Mouse (Mus musculus) forebrain, embryonic 12.5 days (tissue): ENCODE measurements around the gene Ttc7b. TPM values are rescaled to one million over a fixed set of nuclear protein-coding genes. Genes with fewer than 3 reads are reported as not detected.

Experiments
- ATAC-seq: fragments of 200-750 bp; cut with Nextera tagmentation; 2 replicates; pipeline ENCODE4 v1.8.0; 2017; ENCODE audit warnings: moderate TSS enrichment; ENCODE audit not compliant: low FRiP score
- H3K27ac ChIP-seq: fragments of 300-500 bp; sonication (generic); 2 replicates; pipeline ENCODE4 v1.5.1; 2016; ENCODE audit warnings: mild to moderate bottlenecking
- H3K27me3 ChIP-seq: fragments of 300-500 bp; sonication (generic); 2 replicates; pipeline ENCODE4 v1.6.1; 2016; ENCODE audit warnings: mild to moderate bottlenecking
- H3K36me3 ChIP-seq: fragments of 300-500 bp; sonication (generic); replicated peaks from 2 replicates; pipeline ENCODE4 v1.6.1; 2016; ENCODE audit warnings: mild to moderate bottlenecking
- H3K4me1 ChIP-seq: fragments of 300-500 bp; sonication (generic); 2 replicates; pipeline ENCODE4 v1.6.1; 2016
- H3K4me2 ChIP-seq: fragments of 300-500 bp; sonication (generic); 2 replicates; pipeline ENCODE4 v1.6.1; 2016; ENCODE audit warnings: mild to moderate bottlenecking, moderate library complexity
- H3K4me3 ChIP-seq: fragments of 300-500 bp; sonication (generic); replicated peaks from 2 replicates; pipeline ENCODE4 v1.5.1; 2016; ENCODE audit warnings: mild to moderate bottlenecking
- H3K9ac ChIP-seq: fragments of 300-500 bp; sonication (generic); 2 replicates; pipeline ENCODE4 v1.6.1; 2016; ENCODE audit warnings: mild to moderate bottlenecking
- H3K9me3 ChIP-seq: fragments of 300-500 bp; sonication (generic); 2 replicates; pipeline ENCODE4 v1.6.1; 2016
- WGBS: fragments of 180-500 bp; shearing (Covaris S2); methylation state at CpG from one replicate; pipeline ENCODE4 v1.1.7; 2016; 5-methylcytosine and 5-hydroxymethylcytosine counted together
- polyA plus RNA-seq: library from polyadenylated mRNA; unstranded; fragments of >200 nt; fragmentation: Nextera tagmentation; extraction: Ambion mirVana; gene quantifications from 2 replicates; pipeline ENCODE4 v1.2.1, GENCODE M21; 2016

Gene Ttc7b
- polyA plus RNA-seq, 1 experiment from 2014 or later = 5.8 TPM

DNA sequence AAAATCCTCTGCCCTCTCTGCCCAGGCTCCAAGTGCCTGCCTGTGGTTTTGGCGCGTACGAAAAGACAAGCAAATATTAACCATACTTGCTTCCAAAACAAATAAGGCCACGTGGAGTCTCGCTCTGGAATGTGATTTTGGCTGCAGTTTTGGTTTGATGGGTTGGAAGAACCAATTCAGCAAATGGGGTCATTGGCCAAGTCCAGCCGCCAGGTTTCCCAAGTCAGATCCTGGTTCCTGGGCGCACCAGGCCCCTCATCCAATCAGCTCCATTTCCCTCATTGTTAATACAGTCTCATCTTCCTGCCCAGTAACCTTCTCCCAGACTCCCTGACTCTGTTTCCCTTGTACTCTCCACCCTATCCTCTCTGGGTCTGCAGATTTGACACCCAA lies 946 bp downstream of the Ttc7b start:
- peak overlapping the region; percentile 86 for H3K4me2 ChIP-seq
- peak overlapping the region; percentile 89 for H3K9ac ChIP-seq
- ATAC-seq = no peak; the same call in 1 of the 2 replicates
- H3K36me3 ChIP-seq = peaks cover 3% of the 10 kb centered on the region; the same call in 1 of the 2 replicates
- peaks cover 5% of the 10 kb centered on the region; the same call in 1 of the 2 replicates for H3K27me3 ChIP-seq
- no peaks in the 10 kb centered on the region for H3K9me3 ChIP-seq
- peaks cover 27% of the 10 kb centered on the region for H3K4me1 ChIP-seq
- 57% methylated on average over 7 of the region's 7 CpGs for WGBS
- H3K27ac ChIP-seq = 0 out of 2 replicates have a peak overlapping the region, but pooled peaks have one; percentile 81
- H3K4me3 ChIP-seq = peak overlapping the region; percentile 89

DNA sequence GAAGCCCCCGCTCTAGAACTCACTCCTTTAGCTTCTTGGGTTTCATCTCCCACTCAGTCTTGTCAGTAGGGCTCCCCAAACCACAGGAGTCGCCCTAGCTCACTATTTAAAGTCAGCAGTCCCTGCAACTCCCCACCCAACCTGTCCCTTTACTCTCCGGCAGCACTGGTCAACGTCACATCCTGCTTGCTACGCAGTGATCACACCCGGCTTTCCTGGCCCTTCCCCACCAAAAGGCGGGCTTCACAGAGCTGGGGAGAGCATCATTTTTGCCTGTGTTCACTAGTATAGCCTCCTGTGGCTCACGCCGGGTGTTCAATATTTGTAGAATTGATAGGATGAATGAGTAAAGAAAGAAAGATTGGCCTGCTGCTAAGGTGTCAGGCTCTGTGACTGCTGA lies 3.3 kb downstream of the Ttc7b start:
- no peak overlapping the region for H3K9ac ChIP-seq
- no peak for ATAC-seq
- H3K27me3 ChIP-seq = peaks cover 5% of the 10 kb centered on the region; the same call in 1 of the 2 replicates
- H3K4me1 ChIP-seq = peaks cover 27% of the 10 kb centered on the region
- peaks cover 3% of the 10 kb centered on the region; the same call in 1 of the 2 replicates for H3K36me3 ChIP-seq
- no peaks in the 10 kb centered on the region for H3K9me3 ChIP-seq
- no peak overlapping the region for H3K4me3 ChIP-seq
- no peak overlapping the region for H3K27ac ChIP-seq
- no peak overlapping the region for H3K4me2 ChIP-seq
- WGBS = 92% methylated on average over 9 of the region's 9 CpGs

DNA sequence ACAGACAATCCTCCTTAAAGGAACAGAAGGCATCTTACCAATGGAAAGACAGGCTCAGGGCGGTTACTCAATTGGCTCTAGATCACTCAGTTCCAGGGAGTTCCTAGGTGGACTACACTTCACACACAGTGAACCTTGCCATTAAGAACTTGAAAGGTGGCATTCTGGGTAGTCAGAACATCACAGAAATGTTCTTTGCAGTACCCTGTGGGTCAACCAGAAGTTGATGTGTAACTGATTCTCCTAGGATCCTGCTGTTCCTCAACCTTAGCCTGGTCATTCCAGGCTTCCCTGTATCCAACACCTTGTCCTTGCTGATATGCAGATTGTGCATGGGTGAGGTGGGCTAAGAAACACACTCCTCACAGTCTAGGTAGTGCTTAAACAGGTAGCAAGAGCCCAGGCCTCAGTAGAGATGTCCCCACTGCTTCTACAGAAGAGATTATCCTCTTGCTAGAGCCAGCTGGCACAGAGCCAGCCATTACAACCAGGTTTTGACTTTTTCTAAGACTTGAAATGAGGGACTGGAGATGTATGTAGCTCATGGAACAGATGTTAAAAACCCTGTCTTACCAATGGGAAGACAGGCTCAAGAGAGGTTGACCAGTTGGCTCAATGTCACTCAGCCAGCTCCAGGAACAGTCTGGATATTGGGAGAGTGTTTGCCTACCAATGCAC lies 4.3 kb downstream of the Ttc7b start:
- Histone ChIP-seq H3K27ac (no peak overlapping the region), H3K9me3 (no peaks in the 10 kb centered on the region), H3K4me1 (peaks cover 27% of the 10 kb centered on the region), H3K9ac (no peak overlapping the region), H3K36me3 (peaks cover 3% of the 10 kb centered on the region; the same call in 1 of the 2 replicates), H3K27me3 (no peaks in the 10 kb centered on the region), H3K4me3 (no peak overlapping the region), H3K4me2 (no peak overlapping the region)
- no peak for ATAC-seq
- WGBS = 97% methylated on average over 1 of the region's 1 CpGs

DNA sequence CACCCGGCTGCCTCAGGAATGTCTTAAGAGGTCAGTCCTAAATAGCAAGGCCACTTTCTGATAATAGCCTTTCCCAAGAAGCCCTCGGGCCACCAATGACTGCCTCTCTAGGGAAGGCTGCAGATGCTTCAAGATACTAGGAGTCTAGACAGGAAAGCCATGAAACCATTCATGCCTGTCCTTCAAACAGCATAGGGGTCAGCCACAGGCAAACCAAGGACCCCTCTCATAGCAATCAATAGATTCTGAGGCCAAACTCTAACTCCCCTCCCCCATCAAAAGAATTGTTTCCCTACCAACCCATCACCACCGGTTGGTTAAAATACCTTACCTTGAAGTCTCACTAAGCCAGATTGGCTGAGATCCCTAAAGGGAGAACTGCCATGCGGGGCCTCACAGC lies 5.1 kb downstream of the Ttc7b start:
- peaks cover 23% of the 10 kb centered on the region for H3K4me1 ChIP-seq
- peaks cover 7% of the 10 kb centered on the region; the same call in 1 of the 2 replicates for H3K36me3 ChIP-seq
- 90% methylated on average over 4 of the region's 4 CpGs for WGBS
- no peak for ATAC-seq
- H3K9me3 ChIP-seq = no peaks in the 10 kb centered on the region
- no peak overlapping the region for H3K4me3 ChIP-seq
- H3K9ac ChIP-seq = no peak overlapping the region
- H3K4me2 ChIP-seq = no peak overlapping the region
- H3K27me3 ChIP-seq = no peaks in the 10 kb centered on the region
- no peak overlapping the region for H3K27ac ChIP-seq

DNA sequence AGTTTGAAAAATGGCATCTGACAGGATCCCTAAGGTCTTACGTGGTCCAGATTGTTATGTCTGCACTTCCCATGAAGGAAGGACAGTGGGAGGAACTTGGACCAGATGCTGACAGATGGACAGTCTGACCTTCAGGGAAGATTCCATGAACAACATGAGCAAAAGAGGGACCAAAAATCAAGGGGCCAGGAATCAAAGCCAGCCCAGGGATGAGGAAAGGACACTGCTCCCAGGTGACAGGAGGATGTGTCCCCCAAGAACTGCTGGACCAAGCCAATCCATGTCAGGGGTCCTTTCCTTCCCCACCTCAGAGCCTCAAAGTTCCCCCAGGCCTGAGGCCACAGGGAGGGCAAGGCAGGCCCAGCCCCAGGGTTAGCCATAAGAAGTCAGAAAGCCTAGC lies 6.0 kb downstream of the Ttc7b start:
- H3K4me1 ChIP-seq = peaks cover 18% of the 10 kb centered on the region
- no peak overlapping the region for H3K9ac ChIP-seq
- H3K4me3 ChIP-seq = no peak overlapping the region
- peaks cover 11% of the 10 kb centered on the region; the same call in 1 of the 2 replicates for H3K36me3 ChIP-seq
- H3K9me3 ChIP-seq = no peaks in the 10 kb centered on the region
- no peaks in the 10 kb centered on the region for H3K27me3 ChIP-seq
- no peak for ATAC-seq
- H3K4me2 ChIP-seq = no peak overlapping the region
- 97% methylated on average over 1 of the region's 1 CpGs for WGBS
- no peak overlapping the region for H3K27ac ChIP-seq

DNA sequence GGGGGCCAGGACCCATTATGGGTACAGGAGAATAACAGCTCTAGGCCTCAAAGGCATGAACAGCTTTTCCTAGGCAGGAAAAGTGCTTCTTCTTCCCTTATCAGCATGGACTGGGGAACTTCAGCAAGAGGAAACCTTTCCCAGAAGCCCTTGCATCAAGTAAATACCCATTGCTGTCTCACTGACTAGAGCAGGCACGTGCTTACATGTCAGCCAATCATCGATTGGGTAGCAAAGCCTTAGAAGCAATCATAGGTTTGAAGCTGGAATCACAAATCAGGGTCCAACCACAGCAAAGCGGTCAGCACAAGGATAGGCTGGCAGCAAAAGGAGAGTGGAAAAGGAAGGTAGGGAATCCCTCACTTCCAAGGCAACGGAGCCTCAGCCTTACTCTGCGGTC lies 7.5 kb downstream of the Ttc7b start:
- Histone ChIP-seq H3K4me2 (no peak overlapping the region), H3K36me3 (peaks cover 11% of the 10 kb centered on the region; the same call in 1 of the 2 replicates), H3K27me3 (no peaks in the 10 kb centered on the region), H3K9me3 (no peaks in the 10 kb centered on the region), H3K9ac (no peak overlapping the region), H3K4me1 (peaks cover 3% of the 10 kb centered on the region; the same call in 1 of the 2 replicates), H3K27ac (no peak overlapping the region), H3K4me3 (no peak overlapping the region)
- ATAC-seq = no peak
- WGBS = 94% methylated on average over 5 of the region's 5 CpGs

DNA sequence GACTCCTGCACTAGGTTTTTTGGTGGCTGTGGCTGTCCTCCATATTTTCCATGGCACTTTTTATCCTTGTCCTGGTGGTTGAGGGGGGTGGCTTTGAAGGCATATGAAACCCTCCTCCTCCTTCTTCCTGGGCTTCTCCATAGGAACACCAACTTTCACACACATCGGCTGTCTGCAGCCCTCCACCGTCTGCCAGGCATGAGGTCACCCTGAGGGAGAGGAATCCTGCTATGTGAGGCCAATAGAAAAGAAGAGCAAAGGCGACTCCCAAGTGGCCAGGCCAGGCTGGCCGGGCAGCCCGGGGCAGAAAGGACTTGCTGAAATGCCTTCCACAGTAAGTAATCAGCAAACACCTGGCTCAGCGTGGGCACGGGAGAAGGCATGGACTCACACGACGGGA lies 8.0 kb downstream of the Ttc7b start:
- Histone ChIP-seq H3K9ac (no peak overlapping the region), H3K4me1 (no peaks in the 10 kb centered on the region), H3K27me3 (no peaks in the 10 kb centered on the region), H3K4me3 (no peak overlapping the region), H3K9me3 (no peaks in the 10 kb centered on the region), H3K4me2 (no peak overlapping the region), H3K36me3 (peaks cover 11% of the 10 kb centered on the region; the same call in 1 of the 2 replicates), H3K27ac (no peak overlapping the region)
- ATAC-seq = no peak
- WGBS = 82% methylated on average over 9 of the region's 9 CpGs

DNA sequence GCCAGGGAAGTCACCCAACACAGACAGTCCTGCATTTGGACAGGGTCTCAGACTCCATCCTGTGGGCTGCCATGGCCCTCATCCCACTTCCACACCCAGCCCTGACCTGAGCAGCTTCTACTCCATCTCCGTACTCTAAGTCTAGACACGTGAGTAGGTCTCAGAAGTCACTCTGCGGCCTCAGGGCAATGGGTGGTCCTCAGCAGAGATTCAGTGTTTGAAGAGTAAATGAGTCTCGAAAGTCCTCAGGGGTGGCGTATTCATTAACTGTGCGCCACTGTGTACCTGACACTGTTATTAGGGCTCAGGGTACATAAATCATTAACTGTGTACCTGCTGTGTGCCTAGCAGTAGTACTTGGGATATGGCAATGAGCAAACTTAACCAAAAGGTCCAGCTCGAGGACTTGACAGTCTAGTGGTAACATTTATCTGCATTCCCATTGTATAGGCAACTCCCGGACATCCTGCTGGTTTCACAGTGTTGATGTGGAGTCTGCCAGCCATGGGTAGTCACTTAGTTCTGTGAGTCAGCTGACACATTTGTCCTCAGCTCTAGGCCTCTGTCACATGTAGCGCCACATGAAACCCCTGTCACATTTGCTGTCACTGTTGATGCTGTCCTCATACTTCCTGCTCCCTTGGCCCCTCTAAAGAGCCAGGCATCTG lies 10.9 kb downstream of the Ttc7b start:
- no peak for ATAC-seq
- 0 out of 2 replicates have a peak, but pooled peaks cover 7% of the 10 kb centered on the region for H3K36me3 ChIP-seq
- H3K4me3 ChIP-seq = no peak overlapping the region
- no peak overlapping the region for H3K9ac ChIP-seq
- H3K9me3 ChIP-seq = no peaks in the 10 kb centered on the region
- H3K4me1 ChIP-seq = no peaks in the 10 kb centered on the region; the same call in 1 of the 2 replicates
- H3K4me2 ChIP-seq = no peak overlapping the region
- no peaks in the 10 kb centered on the region for H3K27me3 ChIP-seq
- WGBS = 89% methylated on average over 9 of the region's 9 CpGs
- H3K27ac ChIP-seq = no peak overlapping the region

DNA sequence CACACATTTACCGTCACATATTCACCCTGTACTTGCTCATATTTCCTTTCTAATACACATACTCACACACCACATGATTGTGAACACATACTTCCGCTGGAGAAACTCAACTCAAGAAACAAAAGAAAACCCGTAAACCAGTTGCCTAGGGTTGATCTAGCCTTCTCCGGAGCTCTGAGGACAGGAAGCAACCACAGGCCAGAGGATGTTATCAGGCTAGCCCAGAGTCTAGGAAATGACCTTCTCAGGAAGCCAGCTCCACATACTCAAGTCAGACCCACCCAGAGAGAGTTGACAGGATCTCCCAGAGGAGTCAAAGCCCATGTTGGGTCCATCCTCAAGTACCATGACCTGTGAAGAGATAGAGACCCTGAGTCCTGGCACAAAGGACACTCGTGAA lies 12.0 kb downstream of the Ttc7b start:
- ATAC-seq = no peak
- Histone ChIP-seq H3K4me1 (peaks cover 2% of the 10 kb centered on the region; the same call in 1 of the 2 replicates), H3K4me3 (no peak overlapping the region), H3K27ac (no peak overlapping the region), H3K9me3 (no peaks in the 10 kb centered on the region), H3K4me2 (no peak overlapping the region), H3K36me3 (0 out of 2 replicates have a peak, but pooled peaks cover 7% of the 10 kb centered on the region), H3K9ac (no peak overlapping the region), H3K27me3 (no peaks in the 10 kb centered on the region)
- WGBS = 94% methylated on average over 5 of the region's 5 CpGs

DNA sequence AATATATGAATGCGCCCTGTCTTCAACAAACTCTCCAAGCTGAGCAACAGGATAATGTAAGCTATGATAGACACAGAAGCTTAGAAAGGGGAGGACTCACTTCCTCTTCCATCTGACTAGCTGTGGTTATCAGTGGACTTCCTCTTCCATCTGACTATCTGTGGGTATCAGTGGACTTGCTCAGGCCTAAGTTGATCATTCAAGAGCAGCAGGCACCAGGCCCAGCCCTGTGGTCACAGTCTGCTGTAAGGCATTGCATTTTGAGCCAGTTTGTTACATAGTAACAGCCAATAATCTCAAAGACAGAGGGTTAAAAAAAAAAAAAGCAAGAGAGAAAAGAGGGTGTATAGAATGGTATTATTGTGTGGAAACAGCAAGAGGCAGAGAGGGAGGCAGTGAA lies 15.1 kb downstream of the Ttc7b start:
- Histone ChIP-seq H3K4me2 (no peak overlapping the region), H3K27ac (no peak overlapping the region), H3K27me3 (no peaks in the 10 kb centered on the region), H3K4me3 (no peak overlapping the region), H3K36me3 (0 out of 2 replicates have a peak, but pooled peaks cover 3% of the 10 kb centered on the region), H3K9me3 (no peaks in the 10 kb centered on the region), H3K9ac (no peak overlapping the region), H3K4me1 (peaks cover 4% of the 10 kb centered on the region; the same call in 1 of the 2 replicates)
- WGBS = 97% methylated on average over 1 of the region's 1 CpGs
- ATAC-seq = no peak

DNA sequence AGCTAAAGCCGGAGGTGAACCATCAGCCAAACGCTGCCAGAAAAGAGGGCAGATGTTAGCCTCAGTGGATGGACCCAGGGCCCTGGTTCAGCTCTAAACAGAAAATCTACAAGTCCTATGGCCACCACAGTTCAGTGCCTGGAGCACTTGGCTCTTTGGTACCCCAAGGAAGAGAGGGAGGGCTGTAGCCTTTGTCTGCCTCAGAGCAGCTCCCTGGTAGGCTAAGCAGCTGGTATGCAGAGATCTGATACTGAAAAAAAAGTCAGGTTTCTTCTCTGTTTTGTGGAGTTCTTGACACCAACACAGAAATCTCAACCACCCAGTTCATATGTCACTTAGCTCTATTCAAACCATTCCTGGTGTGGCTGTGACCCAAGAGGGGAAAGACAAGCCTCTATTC lies 16.0 kb downstream of the Ttc7b start:
- WGBS = 87% methylated on average over 2 of the region's 2 CpGs
- no peaks in the 10 kb centered on the region for H3K9me3 ChIP-seq
- no peak overlapping the region for H3K9ac ChIP-seq
- H3K4me1 ChIP-seq = peaks cover 4% of the 10 kb centered on the region; the same call in 1 of the 2 replicates
- H3K4me3 ChIP-seq = no peak overlapping the region
- no peak overlapping the region for H3K4me2 ChIP-seq
- no peak for ATAC-seq
- H3K27ac ChIP-seq = no peak overlapping the region
- peaks cover 6% of the 10 kb centered on the region for H3K36me3 ChIP-seq
- no peaks in the 10 kb centered on the region for H3K27me3 ChIP-seq

DNA sequence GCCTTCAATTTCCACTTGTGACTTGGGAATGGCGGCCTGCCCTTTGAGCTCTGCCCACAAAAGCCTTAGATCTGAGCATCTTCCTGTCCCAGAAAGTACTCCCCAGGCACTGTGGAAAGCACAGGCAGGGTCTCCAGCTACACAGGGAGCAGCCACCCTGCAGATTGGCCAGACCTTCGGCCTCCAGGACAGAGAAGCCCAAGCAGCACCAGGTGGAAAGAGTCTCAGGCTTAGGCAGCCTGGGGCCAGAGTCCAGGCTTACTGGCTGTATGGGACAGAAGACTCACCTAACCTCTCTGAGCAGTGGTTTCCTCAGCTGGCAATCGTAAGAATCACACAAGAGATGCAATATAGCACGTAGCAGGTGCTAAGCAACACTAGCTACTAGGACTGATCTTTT lies 17.0 kb downstream of the Ttc7b start:
- Histone ChIP-seq H3K4me1 (peaks cover 4% of the 10 kb centered on the region; the same call in 1 of the 2 replicates), H3K9me3 (no peaks in the 10 kb centered on the region), H3K27me3 (no peaks in the 10 kb centered on the region), H3K4me2 (no peak overlapping the region), H3K4me3 (no peak overlapping the region), H3K27ac (no peak overlapping the region; the same call in 1 of the 2 replicates), H3K9ac (no peak overlapping the region), H3K36me3 (peaks cover 16% of the 10 kb centered on the region)
- 88% methylated on average over 4 of the region's 4 CpGs for WGBS
- ATAC-seq = no peak
